Mouse (Mus musculus) embryonic fibroblast, embryonic 13.5 days (primary cell): ENCODE results near the gene Nav2.
A peak's percentile ranks its signal among the peaks of the same experiment; 100 is the strongest.

Experiments used
- CTCF ChIP-seq: IDR thresholded peaks from 2 replicates; pipeline ENCODE4 v1.5.1; 2011; ENCODE audit warnings: mild to moderate bottlenecking, control low read depth, low read length, moderate library complexity, borderline replicate concordance; ENCODE audit not compliant: insufficient read depth
- POLR2A ChIP-seq: IDR thresholded peaks from 2 replicates; pipeline ENCODE4 v1.6.1; 2011; ENCODE audit warnings: low read depth, mild to moderate bottlenecking, control low read depth, low read length, moderate library complexity

DNA sequence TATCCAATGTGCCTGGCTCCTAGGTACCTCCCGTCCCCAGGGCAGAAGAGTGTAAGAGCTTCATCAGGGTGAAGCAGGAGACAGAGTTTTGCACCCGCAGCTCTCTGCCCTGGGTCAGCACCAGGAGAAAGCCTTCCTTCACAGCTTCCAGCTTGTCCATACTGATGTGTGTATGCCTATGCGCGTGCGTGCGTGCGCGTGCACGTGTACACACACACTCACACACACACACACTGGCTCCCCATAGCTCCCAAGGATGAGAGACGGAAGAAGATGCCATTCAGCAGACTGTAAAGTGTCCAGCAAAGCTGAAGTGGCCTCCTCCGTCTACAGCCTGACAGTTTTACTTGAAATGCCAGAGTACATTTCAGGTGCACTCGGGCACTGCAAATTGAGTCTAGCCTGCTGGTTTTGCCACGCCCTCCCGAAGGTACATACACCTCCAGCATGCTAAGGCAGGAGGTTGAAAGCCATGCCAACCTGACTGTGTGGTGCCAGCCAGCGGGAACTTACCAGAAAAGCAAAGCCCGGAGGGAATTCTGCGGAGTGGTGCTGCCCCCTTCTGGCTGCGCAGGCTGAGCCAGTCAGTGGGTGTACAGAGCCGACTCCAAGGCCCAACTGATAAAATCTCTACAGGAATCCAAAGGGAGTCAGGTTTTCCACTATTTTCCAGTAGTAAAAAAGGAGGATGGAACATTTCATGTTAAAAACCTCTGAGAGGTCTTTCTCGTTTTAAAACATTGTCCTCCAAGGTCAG is 212.6 kb downstream of the Nav2 start:
- TF ChIP-seq CTCF (peak; percentile 83), POLR2A (no peak)
